Mouse (Mus musculus) small intestine, adult 2 months (tissue): ENCODE data around the gene Donson. TPM values are rescaled to one million over a fixed set of nuclear protein-coding genes. Genes with fewer than 3 reads are reported as not detected.
A peak's percentile ranks its signal among the peaks of the same experiment; 100 is the strongest.

Source experiments
- H3K27ac ChIP-seq: fragments of 200-500 bp; 2 replicates; pipeline ENCODE4 v1.5.1; 2012; ENCODE audit warnings: low read depth, low read length, control low read depth, inconsistent platforms; ENCODE audit not compliant: insufficient read depth
- H3K27me3 ChIP-seq: fragments of 200-500 bp; 2 replicates; pipeline ENCODE4 v1.6.1; 2012; ENCODE audit warnings: mild to moderate bottlenecking, moderate library complexity, low read length, inconsistent platforms; ENCODE audit not compliant: control insufficient read depth, insufficient read depth
- H3K36me3 ChIP-seq: fragments of 200-500 bp; 2 replicates; pipeline ENCODE4 v1.6.1; 2012; ENCODE audit warnings: mild to moderate bottlenecking, low read length, control low read depth, inconsistent platforms; ENCODE audit not compliant: control insufficient read depth, insufficient read depth
- H3K4me1 ChIP-seq: fragments of 200-500 bp; 2 replicates; pipeline ENCODE4 v1.6.1; 2012; ENCODE audit warnings: low read length, inconsistent platforms, mixed read lengths; ENCODE audit not compliant: control insufficient read depth, insufficient read depth, insufficient read length
- H3K4me3 ChIP-seq: fragments of 200-500 bp; 2 replicates; pipeline ENCODE4 v1.5.1; 2012; ENCODE audit warnings: low read depth, mild to moderate bottlenecking, control low read depth, inconsistent platforms, low read length, moderate library complexity
- CTCF ChIP-seq: fragments of 200-500 bp; IDR thresholded peaks from 2 replicates; pipeline ENCODE4 v1.5.1; 2012; ENCODE audit warnings: low read depth, mild to moderate bottlenecking, control low read depth, inconsistent platforms, low read length, moderate library complexity, mixed read lengths; ENCODE audit not compliant: insufficient replicate concordance, insufficient read length; ENCODE audit errors: extremely low read depth
- POLR2A ChIP-seq: fragments of 200-500 bp; IDR thresholded peaks from 2 replicates; pipeline ENCODE4 v1.6.1; 2012; ENCODE audit warnings: low read depth, mild to moderate bottlenecking, control low read depth, inconsistent platforms, low read length, moderate library complexity
- WGBS: fragments of 180-500 bp; shearing (Covaris S2); methylation state at CpG from one replicate; pipeline ENCODE4 v1.1.7; 2018; 5-methylcytosine and 5-hydroxymethylcytosine counted together
- polyA plus RNA-seq: library from polyadenylated mRNA; depleted of rRNA; stranded (reverse); fragments of >200 nt; gene quantifications from 2 replicates; pipeline ENCODE4 v1.2.3, GENCODE M21; 2012; rRNA removed

Donson gene
- polyA plus RNA-seq: 3.8 and 8.6 TPM in 2 replicates

- H3K4me3 ChIP-seq: peak within 1 kb of the TSS; percentile 67
- TF ChIP-seq POLR2A: peak; percentile 79
- TF ChIP-seq CTCF: no peak
Measured at GRCm38 (mm10) chr16:91688619-91689334, at the start of gene Donson. Gene Donson, minus strand, starts transcription at chr16:91688770.

GRCm38 (mm10) chr16:91736046-91736816 is 47.7 kb upstream of the Donson start:
- no peak overlapping the region for H3K4me3 ChIP-seq
- H3K36me3 ChIP-seq: no peaks in the 10 kb centered on the region
- TF ChIP-seq POLR2A: no peak
- H3K27me3 ChIP-seq: no peaks in the 10 kb centered on the region
- H3K4me1 ChIP-seq: peaks cover 2% of the 10 kb centered on the region; the same call in 1 of the 2 replicates
- WGBS: 85% methylated on average over 7 of the region's 7 CpGs
- H3K27ac ChIP-seq: no peak overlapping the region

More at GRCm38 (mm10) chr16:91688619-91689334, at the start of gene Donson:
- Histone ChIP-seq H3K36me3 (peaks cover 8% of the 10 kb centered on the region), H3K27me3 (no peaks in the 10 kb centered on the region), H3K27ac (peak within 1 kb of the TSS; percentile 65), H3K4me1 (peaks cover 5% of the 10 kb centered on the region; the same call in 1 of the 2 replicates)
- under 1% methylated on average over 71 of the region's 71 CpGs for WGBS

GRCm38 (mm10) chr16:91734771-91735170 is 46.2 kb upstream of the Donson start:
- WGBS: 54% methylated on average over 5 of the region's 5 CpGs
- H3K36me3 ChIP-seq: no peaks in the 10 kb centered on the region
- peaks cover 4% of the 10 kb centered on the region; the same call in 1 of the 2 replicates for H3K4me1 ChIP-seq
- TF ChIP-seq CTCF (no peak), POLR2A (no peak)
- no peaks in the 10 kb centered on the region for H3K27me3 ChIP-seq
- H3K4me3 ChIP-seq: no peak overlapping the region
- H3K27ac ChIP-seq: no peak overlapping the region

- Histone ChIP-seq H3K4me3 (no peak overlapping the region), H3K27ac (no peak overlapping the region), H3K36me3 (no peaks in the 10 kb centered on the region), H3K4me1 (peaks cover 4% of the 10 kb centered on the region; the same call in 1 of the 2 replicates), H3K27me3 (no peaks in the 10 kb centered on the region)
- TF ChIP-seq CTCF: no peak
- TF ChIP-seq POLR2A: no peak
- 76% methylated on average over 2 of the region's 2 CpGs for WGBS
Measured at GRCm38 (mm10) chr16:91732816-91733215, 44.2 kb upstream of the Donson start.

GRCm38 (mm10) chr16:91730446-91730845 is 41.9 kb upstream of the Donson start:
- Histone ChIP-seq H3K36me3 (no peaks in the 10 kb centered on the region), H3K4me1 (peaks cover 7% of the 10 kb centered on the region), H3K27ac (0 out of 2 replicates have a peak overlapping the region, but pooled peaks have one; percentile 6), H3K27me3 (no peaks in the 10 kb centered on the region), H3K4me3 (no peak overlapping the region; the same call in 1 of the 2 replicates)
- TF ChIP-seq CTCF (no peak), POLR2A (no peak)
- WGBS: 6% methylated on average over 11 of the region's 11 CpGs

- Histone ChIP-seq H3K27ac (peak overlapping the region; percentile 6; the same call in 1 of the 2 replicates), H3K4me3 (peak overlapping the region; percentile 98), H3K27me3 (no peaks in the 10 kb centered on the region), H3K4me1 (peaks cover 7% of the 10 kb centered on the region), H3K36me3 (no peaks in the 10 kb centered on the region)
- under 1% methylated on average over 35 of the region's 44 CpGs for WGBS
- TF ChIP-seq CTCF: no peak
- no peak for TF ChIP-seq POLR2A
Measured at GRCm38 (mm10) chr16:91729821-91730441, 41.4 kb upstream of the Donson start.

- H3K27me3 ChIP-seq: no peaks in the 10 kb centered on the region
- peak within 1 kb of the TSS; percentile 87 for H3K27ac ChIP-seq
- TF ChIP-seq CTCF: no peak
- peak; percentile 87 for TF ChIP-seq POLR2A
- peak within 1 kb of the TSS; percentile 98 for H3K4me3 ChIP-seq
- no peaks in the 10 kb centered on the region for H3K36me3 ChIP-seq
- peaks cover 7% of the 10 kb centered on the region for H3K4me1 ChIP-seq
- WGBS: under 1% methylated on average over 33 of the region's 33 CpGs
Measured at GRCm38 (mm10) chr16:91729066-91729482, 40.5 kb upstream of the Donson start, which contains the start of gene Itsn1. Gene Itsn1, plus strand, starts transcription at chr16:91729281.
